Mouse (Mus musculus) testis, postnatal 14 days (tissue): ENCODE results near the gene Col4a4.

Experiments used
- DNase-seq: peaks from one replicate; pipeline ENCODE4 v3.0.0; 2021; ENCODE audit warnings: low spot score

The Col4a4 gene

GRCm38 (mm10) chr1:82475821-82476220 is 110.8 kb downstream of the Col4a4 start:
- no peak for DNase-seq

GRCm38 (mm10) chr1:82475254-82475653 is 111.4 kb downstream of the Col4a4 start:
- no peak for DNase-seq

GRCm38 (mm10) chr1:82474461-82474961 is 112.1 kb downstream of the Col4a4 start:
- no peak for DNase-seq

- no peak for DNase-seq
Observed at GRCm38 (mm10) chr1:82473467-82473866, 113.2 kb downstream of the Col4a4 start.

GRCm38 (mm10) chr1:82470516-82471225 is 116.0 kb downstream of the Col4a4 start:
- DNase-seq: no peak

- no peak for DNase-seq
Observed at GRCm38 (mm10) chr1:82468872-82469271, 117.8 kb downstream of the Col4a4 start.

- no peak for DNase-seq
Observed at GRCm38 (mm10) chr1:82465321-82465853, 121.3 kb downstream of the Col4a4 start.

GRCm38 (mm10) chr1:82461041-82461440 is 125.6 kb downstream of the Col4a4 start:
- DNase-seq: no peak

GRCm38 (mm10) chr1:82459926-82460325 is 126.7 kb downstream of the Col4a4 start:
- no peak for DNase-seq

- DNase-seq: no peak
Observed at GRCm38 (mm10) chr1:82459350-82459749, 127.3 kb downstream of the Col4a4 start.

GRCm38 (mm10) chr1:82454031-82454430 is 132.6 kb downstream of the Col4a4 start:
- no peak for DNase-seq

GRCm38 (mm10) chr1:82451927-82452651 is 134.6 kb downstream of the Col4a4 start:
- DNase-seq: no peak

- no peak for DNase-seq
Observed at GRCm38 (mm10) chr1:82449851-82450250, 136.8 kb downstream of the Col4a4 start.

- no peak for DNase-seq
Observed at GRCm38 (mm10) chr1:82446049-82446448, 140.6 kb downstream of the Col4a4 start.

- DNase-seq: no peak
Observed at GRCm38 (mm10) chr1:82443517-82443916, 143.1 kb downstream of the Col4a4 start.

GRCm38 (mm10) chr1:82440123-82440522 is 146.5 kb downstream of the Col4a4 start:
- no peak for DNase-seq

- no peak for DNase-seq
Observed at GRCm38 (mm10) chr1:82437273-82437672, 149.4 kb downstream of the Col4a4 start.

GRCm38 (mm10) chr1:82433649-82434005 is 153.0 kb downstream of the Col4a4 start:
- DNase-seq: no peak

- DNase-seq: peak; percentile 19
Observed at GRCm38 (mm10) chr1:82432919-82433648, 153.6 kb downstream of the Col4a4 start.

- peak; percentile 27 for DNase-seq
Observed at GRCm38 (mm10) chr1:82429061-82429460, 157.6 kb downstream of the Col4a4 start.

- no peak for DNase-seq
Observed at GRCm38 (mm10) chr1:82427729-82428128, 158.9 kb downstream of the Col4a4 start.

- DNase-seq: no peak
Observed at GRCm38 (mm10) chr1:82415641-82416040, 171.0 kb downstream of the Col4a4 start.
